Comparison of ENCODE assay signal across 36 mouse cellular contexts in genomic region chr13:51623678-51624077, GRCm38 (mm10). TPM values are rescaled to one million over a fixed set of nuclear protein-coding genes. Genes with fewer than 3 reads are reported as not detected.
"Had no signal": no experiment of that assay in that cellular context is flagged by ENCODE, and none has a peak within 500 bp of the region (broad histone marks: within the 10 kb centered on the region; RNA-seq: fewer than 3 reads in every experiment).

No protein-coding gene starts in this region.

- H3K4me2 ChIP-seq: heart, embryonic 12.5 days; heart, embryonic 13.5 days; heart, embryonic 15.5 days; hindbrain, embryonic 12.5 days; hindbrain, embryonic 13.5 days; hindbrain, embryonic 14.5 days; hindbrain, embryonic 15.5 days; intestine, embryonic 15.5 days; kidney, embryonic 15.5 days had no signal

- DNase-seq: heart, postnatal 10 days; heart, postnatal 14 days; heart, postnatal 36 days; heart, postnatal 4 days; kidney, adult 11 months; kidney, adult 18-20 months; kidney, adult 2 months; kidney, adult 8-10 months; kidney, adult 9 months; kidney, postnatal 10 days; kidney, postnatal 14 days; kidney, postnatal 25 days; kidney, postnatal 36 days; kidney, postnatal 4 days; layer of hippocampus, adult 9-11 months; layer of hippocampus, postnatal 36 days had no signal

- H3K4me3 ChIP-seq: heart, embryonic 12.5 days; heart, embryonic 13.5 days; heart, embryonic 15.5 days; hindbrain, embryonic 10.5 days; hindbrain, embryonic 12.5 days; hindbrain, embryonic 13.5 days; hindbrain, embryonic 15.5 days; intestine, embryonic 15.5 days; kidney, embryonic 15.5 days; layer of hippocampus, adult 2 months; left cerebral cortex, adult 2 months had no signal

- H3K27ac ChIP-seq: heart, embryonic 13.5 days; heart, embryonic 15.5 days; hindbrain, embryonic 10.5 days; hindbrain, embryonic 12.5 days; hindbrain, embryonic 13.5 days; hindbrain, embryonic 14.5 days; hindbrain, embryonic 15.5 days; hindbrain, postnatal 0 days; intestine, embryonic 15.5 days; kidney, embryonic 15.5 days; kidney, postnatal 0 days; layer of hippocampus, adult 2 months; left cerebral cortex, adult 2 months had no signal

- H3K9me3 ChIP-seq: heart, embryonic 12.5 days; heart, embryonic 13.5 days; heart, embryonic 15.5 days; hindbrain, embryonic 10.5 days; hindbrain, embryonic 12.5 days; hindbrain, embryonic 13.5 days; hindbrain, embryonic 15.5 days; intestine, embryonic 15.5 days; kidney, embryonic 15.5 days had no signal

- H3K4me1 ChIP-seq: heart, embryonic 12.5 days; heart, embryonic 13.5 days; heart, embryonic 15.5 days; hindbrain, embryonic 12.5 days; hindbrain, embryonic 13.5 days; hindbrain, embryonic 15.5 days; intestine, embryonic 15.5 days had no signal

- H3K9ac ChIP-seq: heart, embryonic 12.5 days; heart, embryonic 13.5 days; heart, embryonic 15.5 days; hindbrain, embryonic 12.5 days; hindbrain, embryonic 13.5 days; hindbrain, embryonic 14.5 days; hindbrain, embryonic 15.5 days; intestine, embryonic 15.5 days; kidney, embryonic 15.5 days had no signal

- H3K27me3 ChIP-seq: heart, embryonic 12.5 days; heart, embryonic 13.5 days; heart, embryonic 15.5 days; hindbrain, embryonic 12.5 days; hindbrain, embryonic 13.5 days; hindbrain, embryonic 15.5 days; intestine, embryonic 15.5 days; kidney, embryonic 15.5 days had no signal

- ATAC-seq: hindbrain, embryonic 16.5 days; hindbrain, postnatal 0 days; inflammation-experienced regulatory T-cells, adult 6 months; intestine, embryonic 15.5 days; intestine, embryonic 16.5 days; intestine, postnatal 0 days had no signal

- H3K36me3 ChIP-seq: heart, embryonic 12.5 days; heart, embryonic 13.5 days; heart, embryonic 15.5 days; hindbrain, embryonic 10.5 days; hindbrain, embryonic 12.5 days; hindbrain, embryonic 13.5 days; hindbrain, embryonic 15.5 days; intestine, embryonic 15.5 days; kidney, embryonic 15.5 days had no signal

RNA-seq across cellular contexts. Expression of gene Shc3, which starts 54.5 kb away (rescaled TPM):
- total RNA-seq: hematopoietic stem cell, adult 5-6 weeks had no signal
- polyA plus RNA-seq: heart, embryonic 14.5 days; inflammation-experienced regulatory T-cells, adult 6 months had no signal
